Mouse (Mus musculus) limb, embryonic 14.5 days (tissue): ENCODE measurements around the gene Robo1. TPM values are rescaled to one million over a fixed set of nuclear protein-coding genes. Genes with fewer than 3 reads are reported as not detected.

Experiments used
- ATAC-seq: fragments of 200-750 bp; cut with Nextera tagmentation; 2 replicates; pipeline ENCODE4 v1.8.0; 2017; ENCODE audit warnings: low read depth, moderate number of reproducible peaks, moderate TSS enrichment; ENCODE audit not compliant: low FRiP score
- DNase-seq: peaks from one replicate; pipeline ENCODE4 v3.0.0-alpha.2; 2015; ENCODE audit warnings: low spot score
- H3K27ac ChIP-seq: fragments of 300-500 bp; sonication (generic); replicated peaks from 2 replicates; pipeline ENCODE4 v1.5.1; 2014; ENCODE audit warnings: low read depth, mild to moderate bottlenecking, low read length, moderate library complexity, mixed read lengths
- H3K27me3 ChIP-seq: fragments of 300-500 bp; sonication (generic); 2 replicates; pipeline ENCODE4 v1.6.1; 2014; ENCODE audit warnings: low read length, mixed read lengths; ENCODE audit not compliant: control insufficient read depth, insufficient read depth
- H3K36me3 ChIP-seq: fragments of 300-500 bp; sonication (generic); 2 replicates; pipeline ENCODE4 v1.6.1; 2014; ENCODE audit warnings: mild to moderate bottlenecking, low read length, moderate library complexity, mixed read lengths; ENCODE audit not compliant: control insufficient read depth, insufficient read depth
- H3K4me1 ChIP-seq: fragments of 300-500 bp; sonication (generic); 2 replicates; pipeline ENCODE4 v1.6.1; 2014; ENCODE audit warnings: antibody characterized with exemption, low read length, mixed read lengths; ENCODE audit not compliant: control insufficient read depth, insufficient read depth
- H3K4me2 ChIP-seq: fragments of 300-500 bp; sonication (generic); replicated peaks from 2 replicates; pipeline ENCODE4 v1.6.1; 2014; ENCODE audit warnings: low read depth, mild to moderate bottlenecking, low read length, moderate library complexity; ENCODE audit not compliant: severe bottlenecking
- H3K4me3 ChIP-seq: fragments of 300-500 bp; sonication (generic); replicated peaks from 2 replicates; pipeline ENCODE4 v1.5.1; 2014; ENCODE audit warnings: low read length
- H3K9ac ChIP-seq: fragments of 300-500 bp; sonication (generic); 2 replicates; pipeline ENCODE4 v1.6.1; 2014; ENCODE audit warnings: mild to moderate bottlenecking, low read depth, low read length, moderate library complexity; ENCODE audit not compliant: severe bottlenecking
- H3K9me3 ChIP-seq: fragments of 300-500 bp; sonication (generic); 2 replicates; pipeline ENCODE4 v1.6.1; 2016; ENCODE audit warnings: low read length; ENCODE audit not compliant: control insufficient read depth
- POLR2A ChIP-seq: fragments of 200-500 bp; IDR thresholded peaks from 2 replicates; pipeline ENCODE4 v1.8.0; 2012; ENCODE audit warnings: inconsistent platforms, mild to moderate bottlenecking, moderate library complexity, borderline replicate concordance; ENCODE audit not compliant: insufficient read depth, insufficient read length; ENCODE audit errors: extremely low read depth
- WGBS: fragments of 180-500 bp; shearing (Covaris S2); extraction: QIAGEN DNeasy Blood & Tissue Kit; methylation state at CpG from one replicate; pipeline ENCODE4 v1.1.7; 2014; 5-methylcytosine and 5-hydroxymethylcytosine counted together
- polyA plus RNA-seq, 2 experiments: library from polyadenylated mRNA; depleted of rRNA in 1 of 2; stranded (reverse) in 1 of 2; unstranded in 1 of 2; fragments of >200 nt; fragmentation: Nextera tagmentation in 1 of 2; extraction: Ambion mirVana in 1 of 2; gene quantifications; 2 replicates each; pipeline versions ENCODE4 v1.2.1 to v1.2.3; 2012 to 2014

The Robo1 gene
- polyA plus RNA-seq, 2 experiments = 41.2 to 44.9 TPM

- no peak for TF ChIP-seq POLR2A
- ATAC-seq = no peak
- no peaks in the 10 kb centered on the region for H3K9me3 ChIP-seq
- H3K27me3 ChIP-seq = no peaks in the 10 kb centered on the region
- no peak overlapping the region for H3K4me3 ChIP-seq
- no peak overlapping the region for H3K27ac ChIP-seq
- H3K36me3 ChIP-seq = no peaks in the 10 kb centered on the region
- 88% methylated on average over 9 of the region's 9 CpGs for WGBS
- no peak overlapping the region for H3K4me2 ChIP-seq
- DNase-seq = no peak
- H3K4me1 ChIP-seq = 0 out of 2 replicates have a peak, but pooled peaks cover 3% of the 10 kb centered on the region
- H3K9ac ChIP-seq = no peak overlapping the region
These were observed 581.3 kb downstream of the Robo1 start for GRCm38 (mm10) chr16:72889401-72889800.

- DNase-seq = peak; percentile 60
- no peaks in the 10 kb centered on the region for H3K9me3 ChIP-seq
- peaks cover 3% of the 10 kb centered on the region; the same call in 1 of the 2 replicates for H3K4me1 ChIP-seq
- peak; percentile 71; the same call in 1 of the 2 replicates for ATAC-seq
- no peaks in the 10 kb centered on the region for H3K27me3 ChIP-seq
- no peak for TF ChIP-seq POLR2A
- no peaks in the 10 kb centered on the region for H3K36me3 ChIP-seq
- no peak overlapping the region for H3K4me3 ChIP-seq
- H3K27ac ChIP-seq = no peak overlapping the region; the same call in 1 of the 2 replicates
- no peak overlapping the region for H3K9ac ChIP-seq
- WGBS = 53% methylated on average over 11 of the region's 11 CpGs
- no peak overlapping the region for H3K4me2 ChIP-seq
These were observed 589.0 kb downstream of the Robo1 start for GRCm38 (mm10) chr16:72897125-72897524.

- TF ChIP-seq POLR2A = no peak
- Histone ChIP-seq H3K4me1 (peaks cover 3% of the 10 kb centered on the region; the same call in 1 of the 2 replicates), H3K4me2 (no peak overlapping the region), H3K36me3 (peaks cover 12% of the 10 kb centered on the region; the same call in 1 of the 2 replicates), H3K4me3 (no peak overlapping the region), H3K9ac (no peak overlapping the region), H3K9me3 (no peaks in the 10 kb centered on the region), H3K27me3 (no peaks in the 10 kb centered on the region), H3K27ac (no peak overlapping the region)
- DNase-seq (no peak), ATAC-seq (no peak)
- whole genome bisulfite sequencing = 40% methylated on average over 2 of the region's 2 CpGs
These were observed 600.8 kb downstream of the Robo1 start for GRCm38 (mm10) chr16:72908895-72909294.

- H3K36me3 ChIP-seq = no peaks in the 10 kb centered on the region
- H3K27me3 ChIP-seq = no peaks in the 10 kb centered on the region
- no peaks in the 10 kb centered on the region for H3K9me3 ChIP-seq
- H3K4me2 ChIP-seq = no peak overlapping the region
- no peak for TF ChIP-seq POLR2A
- no peak overlapping the region for H3K4me3 ChIP-seq
- H3K27ac ChIP-seq = no peak overlapping the region
- H3K4me1 ChIP-seq = peaks cover 3% of the 10 kb centered on the region; the same call in 1 of the 2 replicates
- 64% methylated on average over 5 of the region's 5 CpGs for WGBS
- ATAC-seq (no peak), DNase-seq (no peak)
- H3K9ac ChIP-seq = no peak overlapping the region
These were observed 605.0 kb downstream of the Robo1 start for GRCm38 (mm10) chr16:72913134-72913533.

GRCm38 (mm10) chr16:72914068-72914630, 606.0 kb downstream of the Robo1 start:
- no peak for TF ChIP-seq POLR2A
- Histone ChIP-seq H3K9me3 (no peaks in the 10 kb centered on the region), H3K4me1 (peaks cover 3% of the 10 kb centered on the region; the same call in 1 of the 2 replicates), H3K27ac (no peak overlapping the region), H3K4me3 (no peak overlapping the region), H3K4me2 (no peak overlapping the region), H3K9ac (no peak overlapping the region), H3K27me3 (no peaks in the 10 kb centered on the region), H3K36me3 (no peaks in the 10 kb centered on the region)
- WGBS = 82% methylated on average over 4 of the region's 4 CpGs
- ATAC-seq = no peak
- DNase-seq = no peak
